Mouse (Mus musculus) ES-Bruce4 (cell line): ENCODE measurements at regions not wholly inside any gene's neighbourhood (a gene's known extent, or its start where the extent isn't known, plus 50 kb on each side); places are given as distances from the start of the nearest gene placed in this dataset.

Experiments used
- H3K27ac ChIP-seq: 2 replicates; pipeline ENCODE4 v1.5.1; 2012; ENCODE audit warnings: low read length, inconsistent platforms; ENCODE audit not compliant: insufficient read depth
- H3K27me3 ChIP-seq: 2 replicates; pipeline ENCODE4 v1.6.1; 2012; ENCODE audit warnings: mild to moderate bottlenecking, low read length, inconsistent platforms; ENCODE audit not compliant: control insufficient read depth, poor library complexity, insufficient read depth, severe bottlenecking
- H3K36me3 ChIP-seq: 2 replicates; pipeline ENCODE4 v1.6.1; 2012; ENCODE audit warnings: inconsistent platforms, mild to moderate bottlenecking, low read length, moderate library complexity; ENCODE audit not compliant: control insufficient read depth, poor library complexity, insufficient read depth, severe bottlenecking
- H3K4me1 ChIP-seq: one replicate; pipeline ENCODE4 v1.8.1; 2011; ENCODE audit warnings: low read length; ENCODE audit not compliant: control insufficient read depth, insufficient read depth
- H3K4me3 ChIP-seq: 2 replicates; pipeline ENCODE4 v1.5.1; 2011; ENCODE audit warnings: low read depth, mild to moderate bottlenecking, low read length
- H3K9ac ChIP-seq: 2 replicates; pipeline ENCODE4 v1.6.1; 2012; ENCODE audit warnings: low read depth, mild to moderate bottlenecking, inconsistent platforms; ENCODE audit not compliant: poor library complexity, severe bottlenecking
- H3K9me3 ChIP-seq: replicated peaks from 2 replicates; pipeline ENCODE4 v1.6.1; 2012; ENCODE audit warnings: mild to moderate bottlenecking, low read length, inconsistent platforms; ENCODE audit not compliant: control insufficient read depth, poor library complexity, insufficient read depth, severe bottlenecking
- CTCF ChIP-seq: IDR thresholded peaks from one replicate; pipeline ENCODE4 v1.8.1; 2011; ENCODE audit warnings: low read depth, low read length
- EP300 ChIP-seq: IDR thresholded peaks from 2 replicates; pipeline ENCODE4 v1.6.1; 2011; ENCODE audit warnings: low read depth, low read length; ENCODE audit not compliant: insufficient read depth
- POLR2A ChIP-seq: IDR thresholded peaks from one replicate; pipeline ENCODE4 v1.8.1; 2011; ENCODE audit warnings: low read length; ENCODE audit not compliant: insufficient read depth

GRCm38 (mm10) chr15:36415552-36416249 is 591.9 kb downstream of the Zfp706 start:
- no peak overlapping the region for H3K9ac ChIP-seq
- no peaks in the 10 kb centered on the region for H3K4me1 ChIP-seq
- no peak for TF ChIP-seq POLR2A
- no peak for TF ChIP-seq EP300
- TF ChIP-seq CTCF = no peak
- no peak overlapping the region for H3K4me3 ChIP-seq
- no peak overlapping the region for H3K27ac ChIP-seq
- no peaks in the 10 kb centered on the region for H3K27me3 ChIP-seq
- H3K9me3 ChIP-seq = no peaks in the 10 kb centered on the region
- H3K36me3 ChIP-seq = no peaks in the 10 kb centered on the region

GRCm38 (mm10) chr15:36412016-36412415 is 595.6 kb downstream of the Zfp706 start:
- Histone ChIP-seq H3K36me3 (no peaks in the 10 kb centered on the region), H3K27ac (no peak overlapping the region), H3K4me1 (no peaks in the 10 kb centered on the region), H3K9me3 (no peaks in the 10 kb centered on the region; the same call in 1 of the 2 replicates), H3K27me3 (no peaks in the 10 kb centered on the region), H3K9ac (no peak overlapping the region), H3K4me3 (no peak overlapping the region)
- TF ChIP-seq EP300 (no peak), CTCF (no peak), POLR2A (no peak)

- H3K9ac ChIP-seq = no peak overlapping the region
- no peaks in the 10 kb centered on the region for H3K4me1 ChIP-seq
- H3K9me3 ChIP-seq = no peaks in the 10 kb centered on the region; the same call in 1 of the 2 replicates
- H3K27ac ChIP-seq = no peak overlapping the region
- TF ChIP-seq POLR2A = no peak
- TF ChIP-seq EP300 = no peak
- TF ChIP-seq CTCF = no peak
- H3K4me3 ChIP-seq = no peak overlapping the region
- H3K36me3 ChIP-seq = no peaks in the 10 kb centered on the region
- no peaks in the 10 kb centered on the region for H3K27me3 ChIP-seq
Measured at GRCm38 (mm10) chr15:36405446-36405845, 602.1 kb downstream of the Zfp706 start.

- Histone ChIP-seq H3K4me3 (no peak overlapping the region), H3K4me1 (no peaks in the 10 kb centered on the region), H3K9me3 (no peaks in the 10 kb centered on the region; the same call in 1 of the 2 replicates), H3K27me3 (no peaks in the 10 kb centered on the region), H3K36me3 (no peaks in the 10 kb centered on the region), H3K9ac (no peak overlapping the region), H3K27ac (no peak overlapping the region)
- no peak for TF ChIP-seq POLR2A
- no peak for TF ChIP-seq EP300
- no peak for TF ChIP-seq CTCF
Measured at GRCm38 (mm10) chr15:36403336-36404119, 604.0 kb downstream of the Zfp706 start.

GRCm38 (mm10) chr15:36402051-36402450 is 605.5 kb downstream of the Zfp706 start:
- Histone ChIP-seq H3K9ac (no peak overlapping the region), H3K27ac (no peak overlapping the region), H3K4me3 (no peak overlapping the region), H3K27me3 (no peaks in the 10 kb centered on the region), H3K36me3 (no peaks in the 10 kb centered on the region), H3K4me1 (no peaks in the 10 kb centered on the region), H3K9me3 (no peaks in the 10 kb centered on the region; the same call in 1 of the 2 replicates)
- TF ChIP-seq POLR2A (no peak), CTCF (no peak), EP300 (no peak)
